Mouse (Mus musculus) heart, postnatal 4 days (tissue): ENCODE measurements around the gene Grin2b. TPM values are rescaled to one million over a fixed set of nuclear protein-coding genes. Genes with fewer than 3 reads are reported as not detected.
"Not testable (repeated sequence)": the region's sequence is repeated elsewhere in the genome, so short reads cannot be mapped to it uniquely, and the experiment has no call there.

Experiments used
- DNase-seq: peaks from one replicate; pipeline ENCODE4 v3.0.0; 2021
- microRNA-seq, 2 experiments: library from miRNA; unstranded; fragments of <30 nt; microRNA quantifications; one replicate each; pipeline ENCODE4 v1.2.0; 2021 to 2022
- total RNA-seq, 2 experiments: library from RNA; stranded (reverse); gene quantifications; 2 replicates each; pipeline ENCODE4 v1.2.3; 2021

Grin2b gene
- total RNA-seq, 2 experiments from 2014 or later: 0.05 to 0.17 TPM

DNA sequence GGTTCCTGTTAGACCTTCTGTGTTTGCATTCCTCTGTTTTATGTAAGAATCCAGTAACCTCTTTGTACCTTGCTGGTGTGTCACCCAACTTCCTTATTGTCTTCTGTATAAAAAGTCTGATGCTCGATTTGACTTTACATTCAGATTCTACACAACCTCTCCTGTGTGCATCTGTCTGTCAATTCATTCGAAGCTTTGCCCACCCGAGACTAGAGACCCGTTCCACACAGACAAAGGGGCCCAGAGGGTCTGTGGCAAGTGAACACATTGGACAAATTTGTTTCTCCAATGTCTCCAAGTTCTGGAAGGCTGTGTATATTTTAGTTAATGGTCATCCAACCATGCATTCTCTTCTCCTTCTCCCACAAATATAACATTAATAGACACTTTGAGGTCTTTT lies 491.9 kb downstream of the Grin2b start:
- DNase-seq: not testable (repeated sequence)

GRCm38 (mm10) chr6:135680105-135680710 lies 493.1 kb downstream of the Grin2b start:
- DNase-seq: no peak

DNA sequence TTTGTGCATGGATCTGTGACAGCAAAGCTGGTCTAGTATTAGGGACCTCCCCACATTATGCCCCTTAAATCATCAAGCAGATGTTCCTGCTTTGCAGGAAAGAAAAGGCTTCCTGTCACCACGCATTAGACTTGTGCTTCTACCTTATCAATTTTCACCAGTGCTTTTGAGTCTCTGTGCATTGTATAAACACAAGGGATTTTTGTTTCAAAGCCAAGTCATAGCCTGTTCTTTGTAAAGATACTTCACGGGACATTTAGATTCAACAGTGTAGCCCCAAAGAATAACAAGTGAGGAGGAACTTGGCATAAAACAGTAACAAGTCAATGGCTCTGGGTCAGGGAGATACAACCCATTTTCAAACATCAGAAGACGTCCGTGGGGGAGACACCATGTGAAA lies 498.9 kb downstream of the Grin2b start:
- DNase-seq: no peak

DNA sequence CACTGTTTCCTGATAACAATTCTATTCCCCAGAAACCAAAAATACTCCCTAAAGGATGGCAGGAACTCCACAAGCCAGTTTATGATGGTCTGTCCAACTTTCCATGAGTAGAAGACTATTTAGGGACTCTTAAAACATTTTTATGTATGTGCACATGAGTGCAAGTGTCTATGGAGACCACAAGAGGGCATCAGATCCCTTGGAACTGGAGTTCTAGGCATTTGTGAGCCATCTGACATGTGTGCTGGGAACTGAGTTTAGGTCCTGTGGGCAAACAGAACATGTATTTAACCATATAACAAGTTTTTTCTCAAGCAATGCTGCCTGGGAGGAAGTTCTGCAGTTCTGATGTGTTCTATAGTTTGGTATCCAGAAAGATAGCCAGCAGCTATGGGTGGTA lies 501.3 kb downstream of the Grin2b start:
- DNase-seq: no peak

Small RNAs within 50 kb of the gene (microRNA-seq; reads per million reads assigned to microRNA genes)
- gene Gm22892: 0 reads per million in 2 experiments

Other genes with a start within 250 kb of the Grin2b start
- gene Gm8994, start 154.0 kb upstream of the Grin2b start, total RNA-seq: not detected
- not detected for gene E330021D16Rik, start 242.1 kb upstream of the Grin2b start, total RNA-seq